Mouse (Mus musculus): ENCODE measurements around the gene Serpina3g.
"Not testable (repeated sequence)": the region's sequence is repeated elsewhere in the genome, so short reads cannot be mapped to it uniquely, and the experiment has no call there.

The Serpina3g gene

DNA sequence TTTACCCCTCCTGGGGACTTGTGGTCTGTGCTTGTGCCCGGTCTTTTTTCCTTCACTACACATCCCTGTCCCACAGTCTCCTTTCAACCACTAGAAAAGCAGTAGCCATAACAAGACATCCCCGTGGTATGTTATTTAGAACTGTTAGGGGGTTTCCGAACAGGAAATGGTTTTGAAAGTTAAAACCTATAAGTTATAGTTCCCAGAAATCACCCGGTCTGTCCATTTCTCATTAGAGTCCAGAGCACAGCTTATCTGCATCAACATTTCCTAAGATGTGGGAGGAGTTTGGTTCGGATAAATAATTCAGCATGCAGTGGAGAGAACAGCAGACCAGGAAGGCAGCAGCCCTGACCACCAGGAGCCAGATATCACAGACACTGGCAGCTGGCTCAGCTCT, at the start of gene Serpina3g:
Gene Serpina3g (plus strand): TSS at position 331 of the 400 bp plus-strand sequence.
- no peak for DNase-seq

- no peak for DNase-seq
Observed at GRCm38 (mm10) chr12:104189246-104189645, 46.8 kb upstream of the Serpina3g start.

- no peak for DNase-seq
Observed at GRCm38 (mm10) chr12:104190852-104191251, 45.2 kb upstream of the Serpina3g start.

- no peak for DNase-seq
Observed at GRCm38 (mm10) chr12:104209149-104209548, 26.9 kb upstream of the Serpina3g start.

DNA sequence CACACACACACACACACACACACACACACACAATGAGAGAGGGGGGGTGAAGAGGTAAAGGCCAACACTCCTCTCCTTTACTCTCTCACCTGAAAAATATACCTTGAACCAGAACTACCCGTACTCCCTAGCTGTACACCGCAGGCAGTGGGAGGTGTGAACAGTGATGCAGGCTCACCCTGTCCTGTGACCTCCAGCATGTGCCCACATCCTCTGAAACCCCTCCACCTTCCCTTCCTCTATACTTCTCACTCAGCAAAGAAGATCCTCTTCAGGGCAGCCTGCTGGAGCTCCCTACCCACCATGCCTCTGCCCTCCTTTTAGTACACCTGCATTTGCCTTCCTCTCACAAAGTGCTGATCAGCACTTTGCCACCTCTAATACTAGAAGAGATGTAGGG, 26.2 kb upstream of the Serpina3g start:
- DNase-seq, result no peak

DNA sequence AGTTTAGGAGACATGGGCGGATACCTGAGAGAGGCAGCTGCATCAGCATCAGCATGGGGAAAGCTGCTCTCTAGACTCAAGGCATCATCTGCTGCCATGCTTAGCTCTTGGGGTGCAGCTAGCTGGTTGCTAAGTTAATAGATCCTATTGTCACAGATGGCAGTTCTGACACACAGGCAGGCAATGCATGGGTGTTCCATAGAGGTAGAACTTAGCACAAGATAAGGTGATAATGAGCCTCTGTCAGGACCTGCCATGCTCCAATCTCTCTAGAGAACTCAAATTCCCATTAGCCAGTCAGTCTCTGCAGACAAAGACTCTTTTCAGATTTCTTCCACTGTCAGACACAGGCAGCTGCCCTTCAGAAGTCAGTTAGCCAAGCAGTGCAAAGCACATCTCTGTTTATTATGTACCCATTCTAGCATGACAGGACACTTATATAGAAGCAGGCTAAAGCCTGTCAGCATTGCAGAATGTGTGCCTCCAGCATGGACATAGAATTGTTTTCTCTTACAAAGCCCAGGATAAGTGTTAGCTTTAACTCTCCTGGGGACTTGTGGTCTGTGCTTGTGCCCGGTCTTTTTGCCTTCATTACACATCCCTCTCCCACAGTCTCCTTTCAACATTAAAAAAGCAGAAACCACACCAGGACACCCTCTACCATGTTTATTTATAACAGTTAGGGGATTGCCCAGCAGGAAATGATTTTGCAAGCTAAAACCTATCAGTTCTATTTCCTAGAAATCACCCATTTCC, 22.2 kb upstream of the Serpina3g start:
- no peak for DNase-seq

- DNase-seq, result no peak
Observed at GRCm38 (mm10) chr12:104214445-104214753, 21.6 kb upstream of the Serpina3g start, which contains the start of gene Serpina3f. Gene Serpina3f (plus strand): TSS chr12:104214544.

DNA sequence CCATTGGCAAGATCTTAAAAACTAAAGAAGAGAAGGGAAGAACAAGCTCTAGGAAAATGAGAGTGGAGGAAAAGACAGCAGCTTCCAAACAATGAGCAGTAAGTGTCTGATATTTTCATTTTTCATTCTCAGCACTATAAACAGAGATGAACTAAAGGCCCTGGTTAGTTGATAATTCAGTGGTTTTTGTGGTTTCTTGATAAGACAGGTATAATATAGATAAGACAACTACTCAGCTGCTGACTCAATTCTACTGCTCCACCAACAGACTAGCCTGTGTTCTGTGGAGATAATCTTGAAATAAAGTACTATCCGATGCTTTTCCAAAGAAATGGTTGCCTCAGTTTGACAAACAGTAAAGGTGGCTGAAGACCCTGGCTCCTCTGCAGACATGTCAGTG, 20.8 kb upstream of the Serpina3g start:
- no peak for DNase-seq

DNA sequence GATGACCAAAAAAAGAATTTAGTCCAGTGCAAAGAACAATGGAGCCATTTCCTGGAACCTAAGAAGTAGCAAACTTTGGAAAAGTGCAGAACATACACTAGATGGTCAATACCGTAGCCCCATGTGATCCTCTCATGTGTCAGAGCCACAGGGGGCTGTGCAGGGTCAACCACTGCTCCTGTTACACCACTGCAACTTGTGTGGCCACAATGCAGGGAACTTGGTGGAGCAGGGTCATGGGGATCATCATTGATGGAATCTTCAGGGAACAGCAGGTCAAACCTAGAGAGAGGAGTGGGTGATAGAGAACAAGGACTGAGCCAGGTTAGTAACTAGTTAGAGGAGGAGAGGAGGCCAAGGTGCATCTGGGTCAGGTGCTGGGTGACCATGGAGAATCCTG, 14.4 kb upstream of the Serpina3g start:
- DNase-seq, result no peak

DNA sequence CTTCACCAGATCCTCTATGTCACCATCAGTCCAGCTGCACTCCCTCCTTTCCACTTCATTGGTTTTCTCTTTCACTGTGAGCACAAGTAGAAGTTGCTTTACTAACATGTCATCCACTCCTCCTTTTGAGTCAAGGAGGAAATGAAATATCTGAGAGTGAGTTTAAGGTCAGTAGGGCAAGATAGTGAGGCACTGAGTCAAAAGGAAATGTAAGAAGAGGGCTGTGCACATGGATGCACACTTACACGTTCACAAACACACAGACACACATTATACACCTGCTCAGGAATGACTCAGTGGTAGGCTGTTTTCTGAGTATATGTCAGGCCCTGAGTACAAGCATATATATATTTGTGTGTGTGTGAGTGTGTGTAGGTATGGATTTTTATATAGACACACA, 12.4 kb upstream of the Serpina3g start:
- no peak for DNase-seq

- DNase-seq, result no peak
Observed at GRCm38 (mm10) chr12:104224598-104225300, 11.3 kb upstream of the Serpina3g start.

- DNase-seq, result no peak
Observed at GRCm38 (mm10) chr12:104230762-104231161, 5.3 kb upstream of the Serpina3g start.

GRCm38 (mm10) chr12:104238048-104238447, 2.0 kb downstream of the Serpina3g start:
- DNase-seq, result not testable (repeated sequence)

DNA sequence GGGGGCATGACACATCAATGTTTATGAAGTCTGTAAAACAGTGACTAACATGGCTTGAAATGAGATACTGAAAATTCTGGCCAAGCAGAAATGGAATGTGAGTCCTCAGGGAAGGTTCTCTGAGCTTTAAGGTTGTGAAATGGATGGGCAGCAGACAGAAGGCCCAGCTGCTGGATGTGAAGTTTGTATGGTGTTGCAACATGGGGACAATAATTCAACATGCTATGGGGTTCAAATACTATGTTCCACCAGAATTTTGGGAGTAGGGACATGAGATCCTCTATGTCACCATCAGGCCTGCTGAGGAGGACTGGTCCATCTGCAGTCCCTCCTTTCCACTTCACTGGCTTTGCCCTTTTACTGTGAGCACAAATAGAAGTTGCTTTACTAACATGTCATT, 7.3 kb downstream of the Serpina3g start:
- DNase-seq, result no peak

GRCm38 (mm10) chr12:104245092-104245491, 9.0 kb downstream of the Serpina3g start:
- DNase-seq, result no peak

DNA sequence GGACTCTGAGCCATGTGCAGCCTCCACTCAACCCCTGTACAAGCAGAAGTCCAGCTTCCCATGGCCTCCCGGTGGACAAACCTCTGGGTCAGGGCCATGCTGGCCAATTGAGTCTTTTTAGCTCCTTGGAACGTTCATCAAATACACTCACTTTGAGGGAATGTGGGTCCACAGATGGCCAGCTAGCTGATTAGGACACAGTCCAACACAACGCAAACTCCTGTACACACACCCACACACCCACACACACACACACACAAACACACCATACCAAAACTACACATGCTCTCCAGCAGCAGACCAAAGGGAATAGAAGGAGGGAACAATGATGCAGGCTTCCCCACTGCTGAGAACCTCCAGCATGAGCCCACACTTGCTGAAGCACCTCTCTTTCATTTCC, 9.6 kb downstream of the Serpina3g start:
- no peak for DNase-seq

- DNase-seq, result no peak
Observed at GRCm38 (mm10) chr12:104247553-104248002, 11.5 kb downstream of the Serpina3g start.

- DNase-seq, result no peak
Observed at GRCm38 (mm10) chr12:104248231-104248630, 12.2 kb downstream of the Serpina3g start.

GRCm38 (mm10) chr12:104261041-104261440, 25.0 kb downstream of the Serpina3g start:
- DNase-seq, result no peak

GRCm38 (mm10) chr12:104262863-104263262, 26.8 kb downstream of the Serpina3g start, which contains the start of gene Serpina3i:
Gene Serpina3i (plus strand): TSS chr12:104263122.
- DNase-seq, result no peak

DNA sequence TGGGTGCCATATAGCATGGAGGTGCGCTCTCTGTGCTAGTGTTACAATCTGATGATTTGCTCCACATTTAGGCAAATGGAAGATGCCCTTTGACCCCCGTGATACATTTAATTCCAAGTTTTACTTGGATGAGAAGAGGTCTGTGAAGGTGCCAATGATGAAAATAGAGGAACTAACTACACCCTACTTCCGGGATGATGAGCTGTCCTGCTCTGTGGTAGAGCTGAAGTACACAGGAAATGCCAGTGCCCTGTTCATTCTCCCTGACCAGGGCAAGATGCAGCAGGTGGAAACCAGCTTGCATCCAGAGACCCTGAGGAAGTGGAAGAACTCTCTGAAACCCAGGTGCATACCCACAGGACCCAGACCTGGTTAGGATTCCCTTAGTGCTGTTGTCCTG, 30.3 kb downstream of the Serpina3g start:
- DNase-seq, result no peak

GRCm38 (mm10) chr12:104278216-104279055, 42.4 kb downstream of the Serpina3g start:
- no peak for DNase-seq

GRCm38 (mm10) chr12:104279056-104279435, 43.0 kb downstream of the Serpina3g start:
- no peak for DNase-seq

Data from cerebellum, adult 9-11 months (tissue).